Mouse (Mus musculus) cerebellum, adult (tissue): ENCODE data around the gene Gm815.
A peak's percentile ranks its signal among the peaks of the same experiment; 100 is the strongest.

Source experiments
- ATAC-seq: cut with Nextera tagmentation; 2 replicates; pipeline ENCODE4 v1.9.2; 2017; ENCODE audit warnings: mild to moderate bottlenecking, moderate library complexity, mixed read lengths; ENCODE audit not compliant: insufficient number of reproducible peaks, low FRiP score, low TSS enrichment

Gm815 gene

DNA sequence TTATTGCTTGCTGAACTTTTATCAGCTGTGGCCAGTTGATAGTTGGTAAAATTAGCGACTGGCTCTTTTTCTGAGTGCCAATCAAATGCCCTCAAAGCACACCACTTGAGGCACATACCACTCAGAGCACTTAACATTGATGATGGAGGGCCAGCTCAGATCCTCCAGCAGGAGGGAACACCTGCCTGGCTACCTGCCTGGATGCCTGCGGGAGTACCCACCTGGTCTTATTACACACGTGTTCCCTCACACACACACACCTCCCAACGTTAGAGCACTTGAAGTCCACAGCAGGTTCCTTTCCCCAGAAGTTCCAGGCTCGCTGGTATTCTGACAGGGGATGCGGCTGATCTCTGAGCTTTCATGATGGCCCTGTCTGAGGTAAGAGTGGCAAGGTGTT, at the start of gene Gm815:
Gene Gm815, plus strand, starts transcription at position 266 of the 400 bp plus-strand sequence.
- ATAC-seq, result no peak

DNA sequence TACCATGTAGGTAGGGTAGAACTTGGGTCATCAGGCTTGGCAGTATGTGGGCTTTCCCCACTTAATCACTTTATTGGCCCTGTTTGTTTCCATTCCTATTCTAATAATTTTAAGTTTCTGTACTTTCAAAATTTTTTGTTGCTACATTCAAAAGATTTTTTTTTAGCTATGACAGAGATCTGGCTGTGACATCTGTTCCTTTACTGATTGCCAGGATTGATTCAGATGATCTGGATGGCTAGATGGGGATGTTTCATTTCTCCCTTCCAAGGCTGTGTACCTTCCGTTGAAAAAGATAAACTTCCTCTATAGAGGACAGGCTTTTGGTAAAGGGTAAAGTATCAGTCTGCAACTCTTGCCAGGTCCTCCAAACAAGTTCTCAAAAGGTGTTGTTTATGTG, 48.1 kb upstream of the Gm815 start:
- no peak for ATAC-seq

DNA sequence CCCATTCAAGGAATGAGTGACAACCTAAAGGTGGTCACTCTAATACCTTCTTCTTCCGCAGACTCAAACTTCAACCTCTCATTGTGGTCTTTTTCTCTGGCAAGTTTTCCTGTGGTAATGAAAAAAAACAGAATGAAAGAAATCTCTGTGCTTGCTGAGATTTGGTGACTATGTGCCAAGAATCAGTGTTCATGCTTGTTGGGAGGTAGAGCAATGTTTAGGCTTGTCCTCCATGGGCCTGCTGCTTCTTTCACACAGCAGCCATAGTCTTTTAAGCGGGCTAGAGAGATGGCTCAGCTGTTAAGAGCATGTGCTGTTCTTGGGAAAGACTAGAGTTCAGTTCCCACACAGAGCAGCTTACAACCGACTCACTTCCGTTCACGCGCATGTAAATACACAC, 41.8 kb upstream of the Gm815 start:
- no peak for ATAC-seq

DNA sequence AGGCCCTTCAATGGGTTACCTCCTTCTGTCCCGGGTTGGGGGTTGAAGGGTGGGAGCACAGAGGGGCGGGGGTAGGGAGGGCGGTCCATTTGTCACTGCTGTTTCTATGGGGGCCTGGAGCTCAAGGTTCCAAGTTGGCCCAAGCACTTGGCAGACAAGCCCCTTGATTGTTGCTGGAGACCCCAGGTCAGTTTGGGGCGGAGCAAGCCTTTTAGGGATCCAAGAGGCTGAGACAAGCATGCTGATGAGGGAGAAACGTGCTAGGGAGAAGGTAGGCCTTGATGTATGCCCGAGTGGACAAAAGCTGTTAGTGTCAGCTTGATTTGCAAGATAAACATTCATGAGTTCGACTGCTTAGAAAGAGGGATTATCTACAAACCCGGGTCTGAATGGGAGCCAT, 40.9 kb upstream of the Gm815 start:
- ATAC-seq, result peak; percentile 46; the same call in 1 of the 2 replicates

DNA sequence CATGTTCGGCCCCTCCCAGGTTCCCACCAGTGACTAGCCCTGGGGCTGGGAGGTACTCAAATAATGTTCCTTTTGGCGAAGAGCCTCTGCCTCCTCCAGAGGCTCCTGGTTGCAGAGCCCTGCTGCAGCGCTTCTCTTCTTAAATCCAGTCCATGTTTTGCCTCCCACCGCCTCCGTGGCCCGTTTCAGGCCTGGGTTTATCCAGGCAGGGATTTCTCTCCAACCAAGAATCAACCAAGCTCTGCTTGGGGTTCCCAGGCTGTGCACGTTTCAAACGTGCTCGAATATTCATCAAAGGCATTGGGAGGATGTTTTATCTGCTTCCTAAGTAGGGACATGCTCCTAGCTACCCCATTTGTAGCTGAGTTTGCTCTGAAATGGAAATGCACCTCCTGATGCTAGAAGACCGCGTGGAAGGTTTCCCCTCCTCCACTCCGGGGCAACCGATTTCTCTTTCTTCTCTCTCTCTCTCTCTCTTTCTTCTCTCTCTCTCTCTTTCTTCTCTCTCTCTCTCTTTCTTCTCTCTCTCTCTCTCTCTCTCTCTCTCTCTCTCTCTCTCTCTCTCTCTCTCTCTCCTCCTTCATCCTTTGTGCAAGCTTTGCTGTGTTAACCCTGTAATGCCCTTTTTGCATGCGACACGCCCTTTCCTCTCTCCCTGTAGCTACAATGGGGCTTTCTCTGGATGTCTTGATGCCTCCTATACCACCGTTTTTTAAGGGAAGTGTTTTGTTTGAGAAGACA, 40.2 kb upstream of the Gm815 start:
- ATAC-seq, result peak; percentile 97

DNA sequence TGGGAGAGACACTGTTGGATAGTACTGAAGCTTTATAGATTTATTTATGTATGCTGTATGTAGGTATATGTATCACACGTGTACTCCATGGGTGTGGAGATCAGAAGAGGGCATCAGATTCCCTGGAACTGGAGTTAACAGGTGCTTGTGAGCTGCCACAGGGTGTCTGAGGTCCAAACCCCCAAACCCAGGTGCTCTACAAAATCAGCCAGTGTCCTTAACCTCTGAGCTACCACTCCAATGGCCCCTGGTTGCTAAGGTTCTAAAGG, 39.7 kb upstream of the Gm815 start:
- ATAC-seq, result no peak

DNA sequence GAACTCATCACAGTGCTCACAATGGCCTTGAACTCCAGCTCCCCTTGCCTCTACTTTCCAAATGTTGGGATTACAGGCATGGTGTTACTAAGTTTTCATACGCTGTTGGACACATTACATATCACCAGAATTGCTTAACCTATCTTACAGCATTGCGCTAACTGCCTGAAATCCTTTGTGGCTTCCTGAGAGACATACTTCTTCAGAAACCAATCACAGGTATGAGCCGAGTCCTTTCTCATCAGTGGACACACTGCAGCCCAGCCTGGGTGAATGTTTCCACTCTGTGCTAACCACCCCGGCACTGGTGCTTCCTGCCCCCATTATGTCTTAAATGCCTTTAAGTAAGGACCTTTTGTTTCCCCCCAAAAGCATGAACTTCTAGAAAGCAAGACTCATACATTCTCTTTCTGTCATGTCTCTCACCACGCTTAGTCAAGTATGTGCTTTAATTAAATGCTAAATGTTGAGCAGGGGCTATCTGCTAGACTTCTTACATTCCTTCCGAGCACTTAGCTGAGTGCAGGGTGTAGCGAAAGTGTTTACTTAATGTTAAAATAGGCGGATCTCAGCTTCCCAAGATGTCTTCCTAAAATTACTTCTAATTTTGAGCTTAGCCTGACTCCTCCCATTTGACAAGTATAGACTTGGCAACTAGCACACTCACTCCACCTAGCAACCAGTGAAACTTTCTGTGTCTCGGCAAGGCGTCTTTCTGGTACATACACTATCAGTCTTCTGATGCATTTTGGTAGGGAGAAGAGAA, 34.5 kb upstream of the Gm815 start:
- no peak for ATAC-seq

DNA sequence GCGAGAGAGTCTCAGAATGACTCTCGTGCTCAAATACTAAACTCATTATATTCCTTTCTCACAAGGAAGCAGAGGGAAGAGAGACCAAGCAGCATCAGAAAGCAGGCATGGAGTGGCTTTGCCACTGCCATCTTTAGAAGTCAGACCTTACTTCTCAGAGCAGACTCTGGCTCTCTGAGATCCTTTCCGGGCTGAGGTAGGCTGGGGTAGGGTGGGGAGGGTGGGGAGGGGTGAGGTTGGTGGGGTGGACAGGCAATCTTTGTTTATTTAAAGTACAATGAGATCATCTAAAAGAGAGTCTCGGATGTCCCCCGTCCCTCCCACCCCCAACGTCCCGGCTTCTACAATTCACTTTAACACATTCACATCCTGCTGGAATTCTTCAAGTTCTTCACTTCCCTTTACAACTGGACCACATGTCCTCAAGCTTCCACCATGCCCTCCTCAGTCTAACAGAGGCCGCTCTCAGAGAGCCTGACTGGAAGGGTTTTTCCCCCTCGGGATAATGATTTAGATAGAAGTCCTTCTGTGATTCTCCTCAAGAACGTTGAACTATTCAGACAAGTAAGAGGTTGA, 33.3 kb upstream of the Gm815 start:
- ATAC-seq, result no peak

DNA sequence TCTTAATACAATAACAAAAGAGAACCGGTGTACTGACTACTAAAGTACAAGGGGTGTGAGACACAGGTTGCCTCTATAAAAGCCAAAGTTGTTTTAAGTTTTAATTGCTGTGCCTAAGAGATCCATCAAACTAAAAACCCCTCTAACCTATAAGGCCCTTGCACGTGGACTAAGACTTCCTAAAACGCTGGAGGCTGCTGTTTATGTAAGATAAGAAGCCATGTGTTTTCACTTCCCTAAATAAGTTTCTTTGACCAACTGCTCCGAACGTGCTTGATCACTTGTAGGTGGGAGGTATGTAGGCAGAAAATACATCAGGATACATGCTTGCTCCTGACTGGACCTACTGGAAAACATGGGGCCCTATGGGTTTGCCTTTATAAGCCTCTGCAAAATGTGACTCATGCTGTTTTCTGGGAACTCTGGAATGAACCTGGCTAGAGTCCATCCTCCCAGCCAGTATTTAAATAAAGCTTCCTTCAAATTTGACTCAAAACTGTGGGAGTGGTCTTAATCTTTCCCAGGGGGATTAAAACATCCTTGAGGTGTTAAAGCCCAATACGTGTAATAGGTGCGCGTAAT, 31.9 kb upstream of the Gm815 start:
- ATAC-seq, result no peak

DNA sequence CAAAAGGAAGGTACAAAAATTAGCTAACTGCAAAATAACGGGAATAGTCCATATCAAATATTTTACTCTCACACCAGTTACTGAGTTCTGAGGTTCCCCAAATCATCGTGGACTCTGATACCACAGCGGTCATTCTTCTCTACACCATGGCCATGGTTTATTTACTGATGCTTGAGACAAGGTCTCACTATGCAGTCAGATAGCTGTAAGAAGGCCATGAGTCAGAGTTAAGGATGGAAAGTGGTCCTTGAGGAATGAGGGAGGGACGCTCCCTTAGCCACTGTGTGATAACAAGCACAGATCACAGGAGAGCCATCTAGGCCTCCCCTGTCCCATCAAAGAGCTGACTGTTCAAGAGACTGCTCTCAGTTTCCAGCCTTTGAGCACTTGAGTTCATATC, 31.0 kb upstream of the Gm815 start:
- ATAC-seq, result no peak

DNA sequence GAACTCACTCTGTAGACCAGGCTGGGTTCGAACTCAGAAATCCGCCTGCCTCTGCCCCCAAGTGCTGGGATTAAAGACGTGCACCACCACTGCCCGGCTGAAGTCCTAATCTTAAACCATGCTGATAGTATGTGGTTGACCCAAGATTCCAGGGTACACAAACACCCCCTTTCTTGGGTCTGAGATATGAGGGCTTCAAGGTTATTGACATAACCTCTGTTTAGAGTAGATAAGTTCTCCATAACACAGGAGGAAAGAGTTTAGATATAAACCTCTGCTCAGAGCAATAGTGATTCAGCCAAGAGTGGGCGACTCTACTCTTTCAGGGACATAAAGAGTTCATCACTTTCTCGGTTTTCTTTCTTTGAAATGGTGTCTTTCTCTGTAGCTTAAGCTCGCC, 30.5 kb upstream of the Gm815 start:
- no peak for ATAC-seq

DNA sequence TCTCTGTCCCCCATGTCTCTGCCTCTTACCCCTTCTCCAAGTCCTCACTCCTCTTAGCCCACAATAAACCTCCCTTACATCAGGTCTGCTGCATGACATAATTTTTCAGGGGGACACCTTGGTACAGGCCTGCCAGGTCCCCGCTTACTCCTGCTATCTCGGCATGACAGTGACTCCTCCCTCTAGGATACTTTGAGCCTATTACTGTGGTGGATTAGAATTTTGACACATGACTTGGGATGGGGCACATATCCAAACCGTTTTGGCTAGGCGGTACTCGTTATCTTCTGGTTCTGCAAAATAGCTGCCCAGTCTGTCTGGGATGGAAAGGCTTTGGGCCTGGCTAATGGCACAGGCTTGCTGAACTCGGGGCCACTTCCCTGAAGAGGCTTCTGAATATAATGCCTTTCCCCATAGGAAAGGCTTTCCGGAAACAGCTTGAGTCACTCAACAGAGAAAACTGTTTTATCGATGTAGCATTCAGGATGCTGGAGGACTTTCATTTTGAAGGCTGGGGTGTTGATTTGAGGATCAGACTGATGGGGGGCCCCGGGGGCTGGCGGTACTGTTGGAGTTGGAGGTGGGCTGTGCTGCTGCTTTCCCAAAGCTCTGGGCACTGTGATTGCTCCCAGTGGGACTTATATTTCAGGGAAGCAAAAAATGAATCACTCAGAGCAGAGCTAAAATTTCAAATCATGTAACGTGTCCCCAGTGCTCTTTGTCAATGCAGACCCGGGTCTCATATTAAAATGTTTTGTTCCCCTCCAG, 27.1 kb upstream of the Gm815 start:
- ATAC-seq, result no peak

DNA sequence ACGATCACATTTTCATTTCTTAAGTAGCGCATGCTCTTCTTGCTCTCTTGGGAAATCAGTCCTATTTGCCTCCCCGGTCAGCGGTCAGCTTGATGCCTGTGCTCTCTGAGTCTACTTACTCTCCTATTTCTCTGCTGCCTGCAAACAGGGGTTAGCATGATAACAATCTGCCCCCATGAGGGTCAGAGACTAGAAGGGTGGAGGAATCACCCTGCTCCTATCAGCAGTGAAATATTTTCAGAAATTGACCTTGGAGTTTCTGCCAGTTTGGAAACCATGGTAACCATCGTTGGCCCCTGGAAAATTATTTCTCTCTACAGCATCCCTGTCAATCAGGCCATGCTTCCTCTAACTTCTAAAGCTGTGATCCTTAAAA, 26.5 kb upstream of the Gm815 start:
- no peak for ATAC-seq

DNA sequence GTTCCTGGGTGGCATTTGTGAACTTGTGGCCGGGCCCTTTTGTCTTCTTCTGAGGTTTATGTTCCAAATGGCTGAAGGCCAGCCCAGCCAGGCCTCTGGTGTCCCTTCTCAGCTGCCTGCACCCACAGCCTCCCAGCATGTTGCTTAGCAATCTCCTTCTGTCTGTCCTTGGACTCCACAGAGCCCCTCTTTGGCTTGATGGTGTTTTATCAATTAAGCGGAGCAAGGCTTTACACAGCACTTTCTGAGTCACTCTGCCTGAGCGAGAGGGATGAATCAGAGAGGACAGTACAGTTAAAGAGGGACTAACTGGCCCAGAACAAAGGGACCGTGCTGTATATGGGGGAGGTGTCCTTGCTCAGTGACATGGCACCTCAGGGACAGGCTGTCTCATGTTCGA, 22.0 kb upstream of the Gm815 start:
- no peak for ATAC-seq

DNA sequence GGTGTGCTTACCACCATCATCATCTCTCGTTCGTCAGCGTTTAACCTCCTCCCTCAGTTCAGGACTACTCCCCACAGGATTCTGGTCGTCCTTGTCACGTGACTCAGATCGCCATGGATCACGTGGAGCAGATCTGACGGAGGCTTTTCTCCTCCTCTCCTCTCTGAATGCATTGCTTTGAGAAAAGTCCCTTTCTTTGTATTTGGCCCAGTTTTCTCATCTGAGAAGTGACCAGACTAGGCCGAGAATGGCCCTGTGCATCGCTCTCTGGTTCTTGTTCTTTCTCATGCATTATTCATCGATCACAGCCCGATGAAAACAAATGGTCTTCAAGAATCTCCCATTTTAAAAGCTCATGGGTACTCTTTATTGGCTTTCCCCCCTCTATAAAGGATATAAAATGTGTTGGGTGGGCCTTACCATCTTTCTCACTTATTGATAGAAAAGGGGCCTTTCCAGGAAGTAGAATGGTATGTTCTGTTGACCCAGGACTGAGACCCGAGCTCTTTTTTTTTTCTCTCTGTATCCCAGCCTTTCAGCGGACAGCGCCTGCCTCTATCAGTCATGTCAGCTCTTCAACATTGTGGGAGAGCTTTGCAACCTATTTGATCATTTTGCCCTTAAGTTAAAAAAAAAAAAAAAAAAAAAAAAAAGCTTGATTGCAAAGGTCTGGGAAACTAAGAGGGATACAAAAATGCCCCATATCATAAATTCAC, 20.5 kb upstream of the Gm815 start:
- ATAC-seq, result no peak

DNA sequence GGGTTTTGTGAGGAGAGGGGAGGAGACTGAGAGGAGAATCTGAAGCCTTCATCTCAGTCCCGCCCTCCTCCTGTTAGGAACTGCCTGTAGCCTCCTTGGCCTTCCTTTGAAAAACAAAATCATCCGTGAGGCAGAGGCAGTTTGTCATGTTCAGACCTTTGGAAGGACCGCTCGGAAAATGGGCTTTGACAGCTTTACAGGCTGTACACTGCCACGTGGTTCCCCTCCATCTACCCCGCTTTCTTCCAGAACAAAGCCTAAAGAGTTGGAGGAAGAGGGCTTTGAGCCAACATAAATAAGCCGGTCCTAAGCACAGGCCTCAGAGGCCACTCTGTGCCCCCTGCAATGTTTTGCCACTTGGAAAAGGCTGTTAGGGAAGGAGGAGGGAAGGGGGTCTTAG, 19.9 kb upstream of the Gm815 start:
- no peak for ATAC-seq

DNA sequence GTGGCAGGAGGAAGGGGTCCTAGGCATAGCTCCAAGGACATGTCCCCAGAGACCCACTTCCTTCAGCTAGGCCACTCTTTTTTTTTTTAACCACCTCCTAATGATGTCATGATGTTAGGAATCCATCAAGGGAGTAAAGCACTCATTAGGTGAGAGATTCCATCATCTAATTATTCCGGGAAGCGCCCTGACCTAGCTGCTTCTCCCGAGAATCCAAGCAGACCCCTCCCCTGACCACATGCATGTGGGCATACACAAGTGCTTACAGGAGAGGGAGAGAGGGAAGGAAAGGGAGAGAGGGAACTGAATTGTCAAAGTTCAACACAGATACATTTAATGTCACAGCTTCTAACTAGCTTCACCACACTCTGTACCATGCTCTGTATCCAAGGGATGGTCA, 16.1 kb upstream of the Gm815 start:
- no peak for ATAC-seq

DNA sequence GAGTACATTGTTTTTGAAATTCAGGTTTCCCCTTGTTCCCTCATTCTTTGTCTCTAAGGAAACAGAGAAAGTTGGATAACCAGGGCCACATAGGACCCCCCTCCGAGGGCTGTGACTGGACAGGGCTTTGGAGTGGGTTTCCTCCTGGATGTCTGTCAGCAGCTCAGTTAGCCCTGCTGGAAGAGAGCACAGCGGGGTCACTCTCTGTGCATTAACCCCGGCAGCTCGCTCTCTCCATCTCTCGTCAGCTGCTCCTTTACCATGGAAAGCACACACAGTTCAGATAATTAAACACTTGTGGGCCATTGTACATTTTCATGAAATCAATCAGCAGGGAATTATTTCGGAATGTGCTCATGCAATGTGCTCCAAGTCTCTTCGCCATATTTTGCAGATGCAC, 15.4 kb upstream of the Gm815 start:
- ATAC-seq, result no peak

DNA sequence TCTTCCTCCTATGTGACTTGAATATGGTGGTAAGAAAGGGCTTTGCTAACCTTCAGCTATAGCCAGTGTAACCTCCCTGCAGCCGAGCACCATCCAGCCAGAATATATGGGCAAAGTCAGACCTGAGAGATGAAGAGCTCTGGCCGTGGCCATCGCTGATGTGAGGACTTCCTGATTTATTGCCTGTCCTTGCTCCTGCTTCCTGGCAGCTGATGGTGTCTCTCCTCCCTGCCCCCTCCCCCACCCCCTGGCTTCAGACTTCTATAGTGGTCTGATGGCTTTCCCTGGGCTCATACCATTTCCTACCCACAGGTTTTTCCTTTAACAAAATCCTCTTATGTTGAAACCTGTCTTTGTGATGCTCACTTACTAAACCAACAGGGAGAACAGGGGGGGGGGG, 14.6 kb upstream of the Gm815 start:
- no peak for ATAC-seq

DNA sequence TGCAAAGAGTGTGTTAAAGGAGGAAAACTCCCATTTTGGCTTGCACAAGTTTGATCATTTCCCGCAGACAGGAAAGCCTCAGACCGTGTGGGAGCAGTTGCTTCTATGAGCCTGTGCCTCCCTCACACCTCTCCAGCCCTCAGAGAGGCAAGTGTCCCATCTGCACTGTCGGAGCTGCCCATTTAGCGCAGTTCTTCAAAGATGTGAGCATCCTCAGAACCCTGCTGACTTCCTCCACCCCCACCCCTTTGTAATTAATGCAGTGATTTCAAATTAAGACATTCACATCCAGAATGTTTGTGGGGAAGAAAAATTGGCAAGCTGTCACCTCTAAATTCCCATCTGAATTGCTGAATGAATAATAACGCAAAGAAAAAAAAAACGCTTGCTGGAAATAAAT, 12.8 kb upstream of the Gm815 start:
- ATAC-seq, result no peak
